Mouse (Mus musculus): ENCODE measurements at regions not wholly inside any gene's neighbourhood (a gene's known extent, or its start where the extent isn't known, plus 50 kb on each side); places are given as distances from the start of the nearest gene placed in this dataset.

- no peaks in the 10 kb centered on the region for H3K9me3 ChIP-seq (ENCODE audit: control insufficient read depth, insufficient read depth, low read depth, low read length)
- no peak overlapping the region for H3K4me3 ChIP-seq (ENCODE audit: insufficient read depth in 1 of 2, low read depth in 1 of 2, low read length in 2 of 2, poor library complexity in 1 of 2, severe bottlenecking in 1 of 2)
- no peaks in the 10 kb centered on the region for H3K36me3 ChIP-seq (ENCODE audit: control insufficient read depth, insufficient read depth, low read length, poor library complexity, severe bottlenecking)
- in situ Hi-C loops (cut with MboI; ENCODE audit: low sequenced_read_pairs in 2 of 2, unreplicated experiment in 2 of 2) = no loop called here
- DNase-seq (ENCODE audit: low read depth, low spot score) = no peak
- no peak overlapping the region for H3K9ac ChIP-seq (ENCODE audit: insufficient read depth, low read depth, low read length, poor library complexity, severe bottlenecking)
- no peak for TF ChIP-seq ZNF384 (IDR thresholded peaks at IDR 0.05; ENCODE audit: low read depth, low read length)
- TF ChIP-seq MAFK (IDR thresholded peaks at IDR 0.05; ENCODE audit: insufficient read depth, low read depth, low read length) = no peak
- TF ChIP-seq CHD2 (IDR thresholded peaks at IDR 0.05; ENCODE audit: low read depth, low read length) = no peak
- TF ChIP-seq ZC3H11A (IDR thresholded peaks at IDR 0.05; ENCODE audit: borderline replicate concordance, low read depth, low read length) = no peak
- TF ChIP-seq HCFC1 (IDR thresholded peaks at IDR 0.05; ENCODE audit: borderline replicate concordance, insufficient read depth, low read length) = no peak
- H3K4me1 ChIP-seq (ENCODE audit: control insufficient read depth in 2 of 2, insufficient read depth in 2 of 2, low read length in 2 of 2, poor library complexity in 1 of 2) = no peaks in the 10 kb centered on the region; a peak in 1 of 4 replicates
- H3K27ac ChIP-seq (ENCODE audit: insufficient read depth, low read depth, low read length, poor library complexity, severe bottlenecking) = no peak overlapping the region
These were observed 252.2 kb downstream of the Zfp704 start for GRCm38 (mm10) chr3:9357639-9358038.

- Histone ChIP-seq H3K4me3 (ENCODE audit: insufficient read depth in 1 of 2, low read depth in 1 of 2, low read length in 2 of 2, poor library complexity in 1 of 2, severe bottlenecking in 1 of 2) (no peak overlapping the region), H3K27ac (ENCODE audit: insufficient read depth, low read depth, low read length, poor library complexity, severe bottlenecking) (no peak overlapping the region), H3K9me3 (ENCODE audit: control insufficient read depth, insufficient read depth, low read depth, low read length) (no peaks in the 10 kb centered on the region), H3K4me1 (ENCODE audit: control insufficient read depth in 2 of 2, insufficient read depth in 2 of 2, low read length in 2 of 2, poor library complexity in 1 of 2) (peaks cover 0 to 4% of the 10 kb centered on the region in 2 experiments; a peak in 1 of 4 replicates), H3K9ac (ENCODE audit: insufficient read depth, low read depth, low read length, poor library complexity, severe bottlenecking) (no peak overlapping the region), H3K36me3 (ENCODE audit: control insufficient read depth, insufficient read depth, low read length, poor library complexity, severe bottlenecking) (no peaks in the 10 kb centered on the region)
- no peak for TF ChIP-seq MAFK (IDR thresholded peaks at IDR 0.05; ENCODE audit: insufficient read depth, low read depth, low read length)
- TF ChIP-seq ZNF384 (IDR thresholded peaks at IDR 0.05; ENCODE audit: low read depth, low read length) = no peak
- no peak for TF ChIP-seq ZC3H11A (IDR thresholded peaks at IDR 0.05; ENCODE audit: borderline replicate concordance, low read depth, low read length)
- TF ChIP-seq HCFC1 (IDR thresholded peaks at IDR 0.05; ENCODE audit: borderline replicate concordance, insufficient read depth, low read length) = no peak
- TF ChIP-seq CHD2 (IDR thresholded peaks at IDR 0.05; ENCODE audit: low read depth, low read length) = no peak
- DNase-seq (ENCODE audit: low read depth, low spot score) = no peak
- in situ Hi-C loops (cut with MboI; ENCODE audit: low sequenced_read_pairs in 2 of 2, unreplicated experiment in 2 of 2) = no loop called here
These were observed 254.0 kb downstream of the Zfp704 start for GRCm38 (mm10) chr3:9355875-9356274.

- H3K4me3 ChIP-seq (ENCODE audit: insufficient read depth in 1 of 2, low read depth in 1 of 2, low read length in 2 of 2, poor library complexity in 1 of 2, severe bottlenecking in 1 of 2) = no peak overlapping the region
- H3K9me3 ChIP-seq (ENCODE audit: control insufficient read depth, insufficient read depth, low read depth, low read length) = no peaks in the 10 kb centered on the region
- no peak for DNase-seq (ENCODE audit: low read depth, low spot score)
- H3K36me3 ChIP-seq (ENCODE audit: control insufficient read depth, insufficient read depth, low read length, poor library complexity, severe bottlenecking) = no peaks in the 10 kb centered on the region
- in situ Hi-C loops (cut with MboI; ENCODE audit: low sequenced_read_pairs in 2 of 2, unreplicated experiment in 2 of 2) = no loop called here
- no peak overlapping the region for H3K27ac ChIP-seq (ENCODE audit: insufficient read depth, low read depth, low read length, poor library complexity, severe bottlenecking)
- TF ChIP-seq CHD2 (IDR thresholded peaks at IDR 0.05; ENCODE audit: low read depth, low read length) (no peak), ZC3H11A (IDR thresholded peaks at IDR 0.05; ENCODE audit: borderline replicate concordance, low read depth, low read length) (no peak), ZNF384 (IDR thresholded peaks at IDR 0.05; ENCODE audit: low read depth, low read length) (no peak), HCFC1 (IDR thresholded peaks at IDR 0.05; ENCODE audit: borderline replicate concordance, insufficient read depth, low read length) (no peak), MAFK (IDR thresholded peaks at IDR 0.05; ENCODE audit: insufficient read depth, low read depth, low read length) (no peak)
- peaks cover 0 to 4% of the 10 kb centered on the region in 2 experiments; a peak in 1 of 4 replicates for H3K4me1 ChIP-seq (ENCODE audit: control insufficient read depth in 2 of 2, insufficient read depth in 2 of 2, low read length in 2 of 2, poor library complexity in 1 of 2)
- H3K9ac ChIP-seq (ENCODE audit: insufficient read depth, low read depth, low read length, poor library complexity, severe bottlenecking) = no peak overlapping the region
These were observed 255.1 kb downstream of the Zfp704 start for GRCm38 (mm10) chr3:9354756-9355155.

- in situ Hi-C loops (cut with MboI; ENCODE audit: low sequenced_read_pairs in 2 of 2, unreplicated experiment in 2 of 2) = no loop called here
- Histone ChIP-seq H3K9me3 (ENCODE audit: control insufficient read depth, insufficient read depth, low read depth, low read length) (no peaks in the 10 kb centered on the region), H3K36me3 (ENCODE audit: control insufficient read depth, insufficient read depth, low read length, poor library complexity, severe bottlenecking) (no peaks in the 10 kb centered on the region), H3K27ac (ENCODE audit: insufficient read depth, low read depth, low read length, poor library complexity, severe bottlenecking) (no peak overlapping the region), H3K9ac (ENCODE audit: insufficient read depth, low read depth, low read length, poor library complexity, severe bottlenecking) (no peak overlapping the region), H3K4me3 (ENCODE audit: insufficient read depth in 1 of 2, low read depth in 1 of 2, low read length in 2 of 2, poor library complexity in 1 of 2, severe bottlenecking in 1 of 2) (no peak overlapping the region), H3K4me1 (ENCODE audit: control insufficient read depth in 2 of 2, insufficient read depth in 2 of 2, low read length in 2 of 2, poor library complexity in 1 of 2) (peaks cover 3 to 4% of the 10 kb centered on the region in 2 experiments; a peak in 2 of 4 replicates)
- no peak for TF ChIP-seq ZNF384 (IDR thresholded peaks at IDR 0.05; ENCODE audit: low read depth, low read length)
- no peak for TF ChIP-seq HCFC1 (IDR thresholded peaks at IDR 0.05; ENCODE audit: borderline replicate concordance, insufficient read depth, low read length)
- no peak for TF ChIP-seq ZC3H11A (IDR thresholded peaks at IDR 0.05; ENCODE audit: borderline replicate concordance, low read depth, low read length)
- TF ChIP-seq CHD2 (IDR thresholded peaks at IDR 0.05; ENCODE audit: low read depth, low read length) = no peak
- no peak for TF ChIP-seq MAFK (IDR thresholded peaks at IDR 0.05; ENCODE audit: insufficient read depth, low read depth, low read length)
- no peak for DNase-seq (ENCODE audit: low read depth, low spot score)
These were observed 257.6 kb downstream of the Zfp704 start for GRCm38 (mm10) chr3:9352251-9352650.

Measured in ES-E14 (cell line).